Mouse (Mus musculus): Measurements from ENCODE around the gene Bloc1s2. TPM values are rescaled to one million over a fixed set of nuclear protein-coding genes. Genes with fewer than 3 reads are reported as not detected.

Bloc1s2 gene
- 29.2 TPM for polyA plus RNA-seq (2014; fragmentation: Illumina TruSeq; extraction: RNeasy Lipid Tissue Mini Kit (QIAGEN cat#74804); ENCODE audit: low read depth, low replicate concordance)

DNA sequence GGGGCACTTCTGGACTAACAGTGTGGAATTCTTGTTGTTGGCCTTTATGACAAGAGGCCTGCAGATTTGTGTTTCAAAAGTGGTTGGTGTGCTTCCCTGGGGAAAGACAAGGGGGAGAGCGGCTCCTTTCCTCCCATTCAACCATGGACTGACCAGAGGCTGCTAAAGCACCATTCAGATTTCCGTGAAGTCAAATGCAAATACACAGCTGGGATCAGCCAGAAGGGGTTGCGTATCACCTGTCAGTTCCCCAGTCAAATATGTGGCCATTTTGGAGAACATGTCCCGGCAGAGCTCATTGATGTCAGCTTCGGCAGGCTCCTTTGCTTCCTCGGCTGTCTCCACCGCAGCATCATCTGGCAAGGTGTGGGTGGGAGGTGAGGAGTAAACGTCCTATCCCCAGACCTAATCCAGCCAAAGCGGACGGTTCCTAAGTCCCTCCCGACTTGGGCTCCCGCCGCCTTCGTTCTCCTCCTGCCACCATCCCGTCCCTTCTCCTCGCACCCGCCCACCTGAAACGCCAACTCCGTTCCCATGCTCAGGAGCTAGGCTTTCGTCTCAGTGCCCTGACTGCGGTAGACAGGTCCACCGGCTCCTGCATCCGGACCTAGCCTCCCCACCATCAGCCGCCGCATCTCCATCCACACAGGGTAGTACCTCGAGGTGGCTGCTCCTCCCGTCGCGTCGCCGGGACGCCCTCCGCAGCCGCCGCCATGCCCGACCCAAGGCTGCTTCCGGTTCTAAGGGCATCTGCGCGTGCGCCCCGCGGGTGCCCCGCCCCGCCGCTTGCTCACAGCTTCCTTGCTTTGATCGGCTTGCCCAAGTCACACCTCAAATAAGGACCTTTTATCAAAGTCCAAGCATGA is at the start of gene Bloc1s2:
TSS of gene Bloc1s2 (minus strand) at position 745 of the 866 bp plus-strand sequence.

DNA sequence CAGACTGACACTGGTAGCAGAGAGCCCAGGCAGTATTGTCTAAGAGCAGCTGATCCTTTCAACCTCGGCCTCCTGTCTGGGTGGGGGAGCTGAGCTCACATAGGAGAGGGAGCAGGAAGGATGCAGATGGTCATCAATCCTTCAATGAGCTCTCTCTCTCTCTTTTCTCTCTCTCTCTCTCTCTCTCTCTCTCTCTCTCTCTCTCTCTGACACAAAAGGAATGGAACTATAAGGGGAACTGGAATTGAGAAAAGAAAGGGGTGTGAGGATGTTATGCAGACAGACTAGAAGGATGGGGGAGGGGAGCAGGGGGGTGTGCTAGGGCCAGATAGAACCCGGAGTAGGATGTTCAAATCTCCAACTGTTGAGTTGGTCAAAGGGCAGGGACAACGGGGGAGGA is 46.1 kb upstream of the Bloc1s2 start, which contains the start of gene Pkd2l1:
TSS of gene Pkd2l1 (minus strand) at position 101 of the 400 bp plus-strand sequence.

DNA sequence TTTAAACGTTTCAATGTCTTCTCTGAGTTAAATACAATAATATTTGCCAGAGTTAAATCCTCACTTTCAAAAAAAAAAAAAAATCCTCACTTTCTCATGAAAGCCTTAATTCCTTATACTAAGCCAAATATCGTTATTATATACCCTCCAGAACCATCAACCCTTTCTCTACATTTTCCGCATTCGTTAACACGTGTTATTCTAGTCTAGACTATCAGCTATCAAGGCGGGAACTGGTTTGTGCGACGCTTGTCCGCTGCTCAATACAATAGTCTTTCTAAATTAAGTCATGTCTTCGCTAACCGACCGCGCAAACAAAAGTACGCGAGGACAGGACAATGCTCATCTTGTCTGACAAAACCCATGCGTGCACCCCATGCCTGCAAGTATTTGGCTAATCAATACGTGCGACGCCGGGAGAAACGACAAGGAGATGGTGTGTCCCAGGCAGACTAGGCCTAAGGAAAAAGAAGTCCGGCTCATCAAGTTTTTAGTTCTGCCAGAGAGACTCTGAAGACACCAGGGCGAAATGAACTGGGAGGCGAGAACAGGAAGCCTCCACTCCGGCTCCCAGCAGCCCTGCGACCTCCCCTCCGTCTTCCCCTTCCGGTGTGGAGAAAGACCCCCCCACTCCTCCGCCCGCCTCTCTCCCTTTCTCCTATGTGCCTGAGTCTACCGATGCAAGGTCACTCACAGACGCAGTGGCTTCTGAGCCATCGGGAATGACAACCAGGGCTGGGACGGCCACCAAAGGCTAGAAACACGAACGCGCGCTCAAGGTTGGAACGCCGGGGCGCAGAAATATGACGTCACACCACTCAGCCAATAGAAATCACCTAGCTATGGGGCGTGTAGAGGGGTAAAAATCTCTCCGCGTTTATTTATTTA is 10.9 kb downstream of the Bloc1s2 start, which contains the start of gene Cwf19l1:
TSS of gene Cwf19l1 (minus strand) at position 805 of the 888 bp plus-strand sequence.

DNA sequence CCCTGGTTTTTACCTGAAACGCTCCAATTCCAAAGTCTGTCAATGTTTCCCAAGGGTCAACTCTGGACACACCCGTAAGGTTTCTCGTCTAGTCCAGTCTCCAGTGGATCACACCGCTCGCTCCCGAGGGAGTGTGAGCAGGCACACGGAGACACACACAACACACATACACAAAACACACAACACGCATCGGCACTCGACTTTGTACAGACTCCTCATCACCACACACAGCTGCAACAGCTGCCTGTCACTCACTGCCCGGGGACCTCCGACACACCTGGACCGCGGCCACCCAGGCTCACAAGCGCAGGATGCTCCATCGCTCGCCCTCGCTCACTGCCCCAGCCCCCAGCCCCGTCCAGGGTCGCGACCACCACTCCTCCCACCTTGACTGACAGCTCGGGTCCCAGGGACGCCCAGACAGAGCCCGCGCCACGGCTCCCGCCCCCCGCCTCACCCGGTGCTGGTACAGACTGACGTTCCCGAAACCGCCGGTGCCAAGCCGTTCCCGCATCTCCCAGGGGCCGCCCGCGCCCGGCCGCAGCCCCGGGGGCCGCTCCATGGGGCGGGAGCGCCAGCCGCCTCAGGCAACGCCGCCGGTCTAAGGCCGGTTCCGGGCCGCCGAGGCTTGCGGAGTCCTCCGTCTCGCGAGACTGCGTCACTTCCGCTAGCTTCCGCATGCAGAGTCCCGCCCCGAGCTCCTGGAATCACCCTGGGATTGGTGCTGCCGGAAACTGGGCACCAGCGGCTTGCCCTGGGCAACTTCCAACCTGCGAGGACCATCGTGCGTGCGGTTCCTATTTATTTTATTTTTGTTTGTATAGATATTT is 39.2 kb downstream of the Bloc1s2 start, which contains the start of gene Chuk:
TSS of gene Chuk (minus strand) at position 650 of the 830 bp plus-strand sequence.

Other genes with a start within 250 kb of the Bloc1s2 start
- 7.6 TPM for gene Dnmbp, start 206.3 kb downstream of the Bloc1s2 start, polyA plus RNA-seq (2014; fragmentation: Illumina TruSeq; extraction: RNeasy Lipid Tissue Mini Kit (QIAGEN cat#74804); ENCODE audit: low read depth, low replicate concordance)
- gene Cpn1, start 159.9 kb downstream of the Bloc1s2 start, polyA plus RNA-seq (2014; fragmentation: Illumina TruSeq; extraction: RNeasy Lipid Tissue Mini Kit (QIAGEN cat#74804); ENCODE audit: low read depth, low replicate concordance) = 20.6 TPM
- gene Cyp2c23, start 117.2 kb downstream of the Bloc1s2 start, polyA plus RNA-seq (2014; fragmentation: Illumina TruSeq; extraction: RNeasy Lipid Tissue Mini Kit (QIAGEN cat#74804); ENCODE audit: low read depth, low replicate concordance) = 291 TPM
- gene Erlin1, start 76.7 kb downstream of the Bloc1s2 start, polyA plus RNA-seq (2014; fragmentation: Illumina TruSeq; extraction: RNeasy Lipid Tissue Mini Kit (QIAGEN cat#74804); ENCODE audit: low read depth, low replicate concordance) = 44.8 TPM
- gene Chuk, start 39.0 kb downstream of the Bloc1s2 start, polyA plus RNA-seq (2014; fragmentation: Illumina TruSeq; extraction: RNeasy Lipid Tissue Mini Kit (QIAGEN cat#74804); ENCODE audit: low read depth, low replicate concordance) = 245 TPM
- 17.0 TPM for gene Cwf19l1, start 10.6 kb downstream of the Bloc1s2 start, polyA plus RNA-seq (2014; fragmentation: Illumina TruSeq; extraction: RNeasy Lipid Tissue Mini Kit (QIAGEN cat#74804); ENCODE audit: low read depth, low replicate concordance)
- not detected for gene Pkd2l1, start 46.0 kb upstream of the Bloc1s2 start, polyA plus RNA-seq (2014; fragmentation: Illumina TruSeq; extraction: RNeasy Lipid Tissue Mini Kit (QIAGEN cat#74804); ENCODE audit: low read depth, low replicate concordance)
- not detected for gene Scd3, start 56.8 kb upstream of the Bloc1s2 start, polyA plus RNA-seq (2014; fragmentation: Illumina TruSeq; extraction: RNeasy Lipid Tissue Mini Kit (QIAGEN cat#74804); ENCODE audit: low read depth, low replicate concordance)
- gene Scd2, start 147.2 kb upstream of the Bloc1s2 start, polyA plus RNA-seq (2014; fragmentation: Illumina TruSeq; extraction: RNeasy Lipid Tissue Mini Kit (QIAGEN cat#74804); ENCODE audit: low read depth, low replicate concordance) = 3.6 TPM
- gene Scd4, start 186.6 kb upstream of the Bloc1s2 start, polyA plus RNA-seq (2014; fragmentation: Illumina TruSeq; extraction: RNeasy Lipid Tissue Mini Kit (QIAGEN cat#74804); ENCODE audit: low read depth, low replicate concordance) = not detected